Mouse (Mus musculus): ENCODE results near the gene Zswim7. TPM values are rescaled to one million over a fixed set of nuclear protein-coding genes. Genes with fewer than 3 reads are reported as not detected.

Zswim7 gene
- polyA plus RNA-seq, 1 experiment from 2014 or later: 24.3 TPM

DNA sequence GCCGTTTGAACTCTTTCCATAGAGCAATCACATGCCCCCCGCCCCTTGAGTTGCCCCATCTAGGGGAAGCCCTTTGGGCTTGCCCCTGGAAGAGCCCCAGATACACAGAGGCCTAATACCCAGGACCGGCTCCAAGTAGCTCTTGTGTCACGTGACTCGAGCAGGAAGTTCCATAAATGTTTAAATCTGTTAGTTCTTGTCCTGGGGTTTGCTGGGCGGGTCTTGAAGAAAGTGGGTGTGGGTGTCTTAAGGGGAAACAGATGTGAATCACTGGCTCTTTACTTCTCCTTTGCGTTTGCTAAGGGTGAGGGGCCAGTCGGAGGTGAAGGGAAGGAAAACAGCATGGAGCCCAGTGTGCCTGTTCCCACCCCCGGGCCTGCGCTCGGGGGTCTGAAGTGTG, 30.1 kb downstream of the Zswim7 start:
- Histone ChIP-seq H3K4me3 (ENCODE audit: low read depth, low read length) (0 out of 2 replicates have a peak overlapping the region, but pooled peaks have one; percentile 9), H3K4me2 (ENCODE audit: low read depth, low read length) (peak overlapping the region; percentile 34), H3K4me1 (ENCODE audit: control insufficient read depth, insufficient read depth, low read length) (0 out of 2 replicates have a peak, but pooled peaks cover 3% of the 10 kb centered on the region), H3K9ac (replicated peaks; ENCODE audit: low read length) (0 out of 2 replicates have a peak overlapping the region, but pooled peaks have one; percentile 18), H3K36me3 (replicated peaks; ENCODE audit: control insufficient read depth, insufficient read depth, low read depth, low read length) (no peaks in the 10 kb centered on the region), H3K9me3 (replicated peaks; ENCODE audit: control insufficient read depth, low read length) (no peaks in the 10 kb centered on the region), H3K27me3 (ENCODE audit: control insufficient read depth, insufficient read depth, low read length) (no peaks in the 10 kb centered on the region), H3K27ac (replicated peaks; ENCODE audit: low read depth, low read length) (peak overlapping the region; percentile 43; the same call in 1 of the 2 replicates)
- DNase-seq (ENCODE audit: low spot score) (peak; percentile 91), ATAC-seq (replicated peaks; ENCODE audit: insufficient number of reproducible peaks, low FRiP score, low TSS enrichment, low read depth) (peak; percentile 32; the same call in 1 of the 2 replicates)
- WGBS: 27% methylated on average over 11 of the region's 11 CpGs

- 0 out of 2 replicates have a peak, but pooled peaks cover 3% of the 10 kb centered on the region for H3K4me1 ChIP-seq (ENCODE audit: control insufficient read depth, insufficient read depth, low read length)
- H3K27ac ChIP-seq (replicated peaks; ENCODE audit: low read depth, low read length): no peak overlapping the region
- no peaks in the 10 kb centered on the region for H3K9me3 ChIP-seq (replicated peaks; ENCODE audit: control insufficient read depth, low read length)
- H3K4me2 ChIP-seq (ENCODE audit: low read depth, low read length): peak overlapping the region; percentile 99
- DNase-seq (ENCODE audit: low spot score): peak; percentile 47
- WGBS: 3% methylated on average over 35 of the region's 35 CpGs
- no peaks in the 10 kb centered on the region for H3K27me3 ChIP-seq (ENCODE audit: control insufficient read depth, insufficient read depth, low read length)
- no peaks in the 10 kb centered on the region for H3K36me3 ChIP-seq (replicated peaks; ENCODE audit: control insufficient read depth, insufficient read depth, low read depth, low read length)
- H3K9ac ChIP-seq (replicated peaks; ENCODE audit: low read length): peak overlapping the region; percentile 54
- peak overlapping the region; percentile 56 for H3K4me3 ChIP-seq (ENCODE audit: low read depth, low read length)
- ATAC-seq (replicated peaks; ENCODE audit: insufficient number of reproducible peaks, low FRiP score, low TSS enrichment, low read depth): no peak
These were observed 31.7 kb downstream of the Zswim7 start for GRCm38 (mm10) chr11:62249266-62250037.

- H3K4me3 ChIP-seq (ENCODE audit: low read depth, low read length): peak within 1 kb of the TSS; percentile 56
- 0 out of 2 replicates have a peak, but pooled peaks cover 3% of the 10 kb centered on the region for H3K4me1 ChIP-seq (ENCODE audit: control insufficient read depth, insufficient read depth, low read length)
- no peak within 1 kb of the TSS for H3K27ac ChIP-seq (replicated peaks; ENCODE audit: low read depth, low read length)
These were observed 32.6 kb downstream of the Zswim7 start, which contains the start of gene Adora2b for GRCm38 (mm10) chr11:62248401-62249244. Gene Adora2b, plus strand, starts transcription at chr11:62248984.

GRCm38 (mm10) chr11:62247759-62248400, 33.3 kb downstream of the Zswim7 start:
- Histone ChIP-seq H3K9me3 (replicated peaks; ENCODE audit: control insufficient read depth, low read length) (no peaks in the 10 kb centered on the region), H3K27me3 (ENCODE audit: control insufficient read depth, insufficient read depth, low read length) (no peaks in the 10 kb centered on the region), H3K4me3 (ENCODE audit: low read depth, low read length) (peak overlapping the region; percentile 56), H3K4me2 (ENCODE audit: low read depth, low read length) (peak overlapping the region; percentile 99), H3K36me3 (replicated peaks; ENCODE audit: control insufficient read depth, insufficient read depth, low read depth, low read length) (no peaks in the 10 kb centered on the region), H3K4me1 (ENCODE audit: control insufficient read depth, insufficient read depth, low read length) (0 out of 2 replicates have a peak, but pooled peaks cover 3% of the 10 kb centered on the region), H3K9ac (replicated peaks; ENCODE audit: low read length) (peak overlapping the region; percentile 54), H3K27ac (replicated peaks; ENCODE audit: low read depth, low read length) (no peak overlapping the region)
- DNase-seq (ENCODE audit: low spot score): peak; percentile 23
- ATAC-seq (replicated peaks; ENCODE audit: insufficient number of reproducible peaks, low FRiP score, low TSS enrichment, low read depth): no peak
- 38% methylated on average over 18 of the region's 18 CpGs for WGBS

More at GRCm38 (mm10) chr11:62248401-62249244, 32.6 kb downstream of the Zswim7 start, which contains the start of gene Adora2b:
- no peaks in the 10 kb centered on the region for H3K27me3 ChIP-seq (ENCODE audit: control insufficient read depth, insufficient read depth, low read length)
- ATAC-seq (replicated peaks; ENCODE audit: insufficient number of reproducible peaks, low FRiP score, low TSS enrichment, low read depth) (peak; percentile 90), DNase-seq (ENCODE audit: low spot score) (peak; percentile 94)
- H3K9ac ChIP-seq (replicated peaks; ENCODE audit: low read length): peak within 1 kb of the TSS; percentile 54
- no peaks in the 10 kb centered on the region for H3K36me3 ChIP-seq (replicated peaks; ENCODE audit: control insufficient read depth, insufficient read depth, low read depth, low read length)
- WGBS: under 1% methylated on average over 61 of the region's 69 CpGs
- no peaks in the 10 kb centered on the region for H3K9me3 ChIP-seq (replicated peaks; ENCODE audit: control insufficient read depth, low read length)
- peak within 1 kb of the TSS; percentile 99 for H3K4me2 ChIP-seq (ENCODE audit: low read depth, low read length)

DNA sequence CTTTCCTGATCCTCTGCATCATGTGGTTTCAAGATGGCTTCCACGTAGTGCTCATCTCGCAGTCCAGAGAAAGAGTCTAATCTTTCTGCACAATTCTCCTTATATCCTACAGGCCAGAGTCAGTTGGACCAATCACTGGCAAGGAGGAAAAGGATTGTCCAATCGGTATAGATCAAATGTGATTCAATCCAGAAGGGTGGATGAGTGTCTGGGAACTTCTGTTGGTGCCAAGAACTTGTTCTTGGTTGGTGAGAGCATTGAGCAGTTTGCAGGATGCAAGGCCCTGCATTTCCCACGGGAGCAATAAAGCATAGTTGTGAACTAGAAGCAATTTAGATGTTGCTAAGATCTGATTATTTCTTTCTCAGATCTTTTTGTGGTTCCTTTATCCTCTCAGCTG, 36.7 kb downstream of the Zswim7 start:
- no peaks in the 10 kb centered on the region for H3K9me3 ChIP-seq (replicated peaks; ENCODE audit: control insufficient read depth, low read length)
- H3K4me1 ChIP-seq (ENCODE audit: control insufficient read depth, insufficient read depth, low read length): 0 out of 2 replicates have a peak, but pooled peaks cover 2% of the 10 kb centered on the region
- no peak overlapping the region for H3K4me3 ChIP-seq (ENCODE audit: low read depth, low read length)
- WGBS: 88% methylated on average over 4 of the region's 4 CpGs
- no peak overlapping the region for H3K9ac ChIP-seq (replicated peaks; ENCODE audit: low read length)
- H3K27ac ChIP-seq (replicated peaks; ENCODE audit: low read depth, low read length): no peak overlapping the region
- H3K36me3 ChIP-seq (replicated peaks; ENCODE audit: control insufficient read depth, insufficient read depth, low read depth, low read length): no peaks in the 10 kb centered on the region
- ATAC-seq (replicated peaks; ENCODE audit: insufficient number of reproducible peaks, low FRiP score, low TSS enrichment, low read depth) (no peak), DNase-seq (ENCODE audit: low spot score) (no peak)
- no peaks in the 10 kb centered on the region for H3K27me3 ChIP-seq (ENCODE audit: control insufficient read depth, insufficient read depth, low read length)
- no peak overlapping the region for H3K4me2 ChIP-seq (ENCODE audit: low read depth, low read length)

DNA sequence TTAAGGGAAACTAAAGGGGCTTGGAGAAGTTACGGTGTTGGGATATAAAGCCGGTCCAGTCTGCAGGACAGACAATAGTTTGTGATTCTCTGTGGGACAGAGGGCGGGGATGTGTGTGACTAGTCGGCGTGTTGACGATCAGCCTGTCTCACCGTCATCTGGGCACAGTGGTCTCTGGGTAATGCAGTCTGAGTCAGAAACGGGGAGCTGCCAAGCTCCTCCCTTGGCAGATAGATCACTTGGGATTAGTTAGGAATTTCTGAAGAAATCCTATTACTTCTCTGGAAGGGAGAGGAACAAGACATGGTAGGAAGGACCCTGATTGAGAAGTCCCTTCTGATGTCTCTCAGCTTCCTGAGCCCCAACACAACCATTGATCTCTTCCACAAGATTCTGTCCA, 37.3 kb downstream of the Zswim7 start:
- Histone ChIP-seq H3K4me2 (ENCODE audit: low read depth, low read length) (no peak overlapping the region), H3K27me3 (ENCODE audit: control insufficient read depth, insufficient read depth, low read length) (no peaks in the 10 kb centered on the region), H3K4me1 (ENCODE audit: control insufficient read depth, insufficient read depth, low read length) (no peaks in the 10 kb centered on the region), H3K27ac (replicated peaks; ENCODE audit: low read depth, low read length) (no peak overlapping the region), H3K36me3 (replicated peaks; ENCODE audit: control insufficient read depth, insufficient read depth, low read depth, low read length) (no peaks in the 10 kb centered on the region), H3K9ac (replicated peaks; ENCODE audit: low read length) (no peak overlapping the region), H3K9me3 (replicated peaks; ENCODE audit: control insufficient read depth, low read length) (no peaks in the 10 kb centered on the region), H3K4me3 (ENCODE audit: low read depth, low read length) (no peak overlapping the region)
- ATAC-seq (replicated peaks; ENCODE audit: insufficient number of reproducible peaks, low FRiP score, low TSS enrichment, low read depth) (no peak), DNase-seq (ENCODE audit: low spot score) (no peak)
- whole genome bisulfite sequencing: 90% methylated on average over 8 of the region's 8 CpGs

DNA sequence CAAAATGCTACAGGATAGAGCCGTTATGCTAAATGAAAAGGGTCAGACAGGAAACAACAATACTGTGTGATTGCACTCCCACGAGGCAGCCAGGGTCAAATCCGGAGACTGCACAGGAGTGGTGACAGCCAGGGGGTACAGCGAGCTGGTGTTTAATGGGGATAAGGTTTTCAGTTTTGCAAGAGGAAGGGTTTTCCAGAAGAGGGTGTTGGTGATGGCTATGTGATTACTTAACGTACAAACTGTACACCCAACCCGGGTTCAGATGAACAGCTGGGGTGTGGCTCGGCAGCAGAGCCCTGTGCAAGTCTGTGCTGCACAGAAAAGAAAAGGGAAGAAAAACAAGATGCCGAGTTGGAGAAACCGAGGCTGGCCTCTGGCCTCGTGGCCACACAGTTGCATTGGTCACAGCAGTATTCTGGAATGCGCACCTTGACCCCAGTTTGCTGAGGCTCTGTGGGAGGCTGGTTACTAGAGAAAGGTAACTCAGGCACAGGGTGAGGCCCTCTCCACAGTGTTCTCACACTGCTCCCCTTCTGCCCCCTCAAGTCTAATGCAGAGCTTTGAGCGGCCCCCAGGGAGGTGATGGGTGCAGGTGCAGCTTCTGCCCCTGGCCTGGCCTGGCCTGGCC, 40.4 kb downstream of the Zswim7 start:
- no peaks in the 10 kb centered on the region for H3K4me1 ChIP-seq (ENCODE audit: control insufficient read depth, insufficient read depth, low read length)
- no peak overlapping the region for H3K27ac ChIP-seq (replicated peaks; ENCODE audit: low read depth, low read length)
- H3K4me2 ChIP-seq (ENCODE audit: low read depth, low read length): no peak overlapping the region
- ATAC-seq (replicated peaks; ENCODE audit: insufficient number of reproducible peaks, low FRiP score, low TSS enrichment, low read depth) (no peak), DNase-seq (ENCODE audit: low spot score) (no peak)
- no peak overlapping the region for H3K9ac ChIP-seq (replicated peaks; ENCODE audit: low read length)
- H3K9me3 ChIP-seq (replicated peaks; ENCODE audit: control insufficient read depth, low read length): no peaks in the 10 kb centered on the region
- no peaks in the 10 kb centered on the region for H3K36me3 ChIP-seq (replicated peaks; ENCODE audit: control insufficient read depth, insufficient read depth, low read depth, low read length)
- 74% methylated on average over 12 of the region's 12 CpGs for WGBS
- H3K27me3 ChIP-seq (ENCODE audit: control insufficient read depth, insufficient read depth, low read length): no peaks in the 10 kb centered on the region
- no peak overlapping the region for H3K4me3 ChIP-seq (ENCODE audit: low read depth, low read length)
